Mouse (Mus musculus) liver, embryonic 14.5 days (tissue): ENCODE measurements around the gene Gm44502. TPM values are rescaled to one million over a fixed set of nuclear protein-coding genes. Genes with fewer than 3 reads are reported as not detected.

Experiments used
- ATAC-seq: fragments of 200-750 bp; cut with Nextera tagmentation; 2 replicates; pipeline ENCODE4 v1.8.0; 2017; ENCODE audit warnings: moderate number of reproducible peaks, mild to moderate bottlenecking, moderate library complexity; ENCODE audit not compliant: insufficient read depth
- DNase-seq, 3 experiments: peaks; one replicate each; pipeline ENCODE4 v3.0.0-alpha.2; 2012 to 2013; ENCODE audit warnings: low read depth in 3 of 3, low spot score in 3 of 3
- H3K27ac ChIP-seq: fragments of 300-500 bp; sonication (generic); 2 replicates; pipeline ENCODE4 v1.5.1; 2014; ENCODE audit warnings: moderate library complexity, mild to moderate bottlenecking, control low read depth, inconsistent platforms
- H3K27me3 ChIP-seq: fragments of 300-500 bp; sonication (generic); 2 replicates; pipeline ENCODE4 v1.6.1; 2014; ENCODE audit warnings: mild to moderate bottlenecking, low read length, moderate library complexity; ENCODE audit not compliant: control insufficient read depth, insufficient read depth
- H3K36me3 ChIP-seq: fragments of 300-500 bp; sonication (generic); replicated peaks from 2 replicates; pipeline ENCODE4 v1.6.1; 2014; ENCODE audit warnings: low read depth; ENCODE audit not compliant: control insufficient read depth, insufficient read depth
- H3K4me1 ChIP-seq, 2 experiments: fragments of 200-500 bp in 1 of 2; fragments of 300-500 bp in 1 of 2; sonication (generic) in 1 of 2; replicated peaks; 2 replicates each; pipeline ENCODE4 v1.6.1; 2012 to 2014; ENCODE audit warnings: antibody characterized with exemption in 1 of 2, inconsistent platforms in 1 of 2, low read length in 1 of 2; ENCODE audit not compliant: control insufficient read depth in 2 of 2, insufficient read depth in 2 of 2
- H3K4me2 ChIP-seq: fragments of 300-500 bp; sonication (generic); 2 replicates; pipeline ENCODE4 v1.6.1; 2014; ENCODE audit warnings: low read depth, mild to moderate bottlenecking, control low read depth, moderate library complexity
- H3K4me3 ChIP-seq, 2 experiments: fragments of 200-500 bp in 1 of 2; fragments of 300-500 bp in 1 of 2; sonication (generic) in 1 of 2; 2 replicates each; pipeline ENCODE4 v1.5.1; 2012 to 2014; ENCODE audit warnings: low read depth in 2 of 2, low read length in 2 of 2, mild to moderate bottlenecking in 2 of 2, control low read depth in 1 of 2, inconsistent platforms in 1 of 2, moderate library complexity in 1 of 2; ENCODE audit not compliant: insufficient read depth in 1 of 2
- H3K9ac ChIP-seq: fragments of 300-500 bp; sonication (generic); replicated peaks from 2 replicates; pipeline ENCODE4 v1.6.1; 2014; ENCODE audit warnings: mild to moderate bottlenecking, control low read depth, moderate library complexity
- H3K9me3 ChIP-seq: fragments of 300-500 bp; sonication (generic); 2 replicates; pipeline ENCODE4 v1.6.1; 2016; ENCODE audit warnings: low read length, mixed read lengths; ENCODE audit not compliant: control insufficient read depth
- CTCF ChIP-seq: IDR thresholded peaks from 2 replicates; pipeline ENCODE4 v1.5.1; 2016; ENCODE audit warnings: antibody characterized with exemption, low read depth, control low read depth
- EP300 ChIP-seq: IDR thresholded peaks from 2 replicates; pipeline ENCODE4 v1.6.1; 2016; ENCODE audit warnings: antibody characterized with exemption, low read depth
- WGBS: fragments of 180-500 bp; shearing (Covaris S2); extraction: QIAGEN DNeasy Blood & Tissue Kit; methylation state at CpG from one replicate; pipeline ENCODE4 v1.1.7; 2014; ENCODE audit not compliant: insufficient replicate concordance; 5-methylcytosine and 5-hydroxymethylcytosine counted together
- polyA plus RNA-seq, 2 experiments: library from polyadenylated mRNA; depleted of rRNA in 1 of 2; stranded (reverse) in 1 of 2; unstranded in 1 of 2; fragments of >200 nt; fragmentation: Nextera tagmentation in 1 of 2; extraction: Ambion mirVana in 1 of 2; gene quantifications; 2 replicates each; pipeline versions ENCODE4 v1.2.1 to v1.2.3; 2012 to 2014

Gene Gm44502
- polyA plus RNA-seq (2012; rRNA removed) (0.19 and 0.58 TPM in 2 replicates), polyA plus RNA-seq (2014; fragmentation: Nextera tagmentation; extraction: Ambion mirVana) (0.14 and 0.34 TPM in 2 replicates)

DNA sequence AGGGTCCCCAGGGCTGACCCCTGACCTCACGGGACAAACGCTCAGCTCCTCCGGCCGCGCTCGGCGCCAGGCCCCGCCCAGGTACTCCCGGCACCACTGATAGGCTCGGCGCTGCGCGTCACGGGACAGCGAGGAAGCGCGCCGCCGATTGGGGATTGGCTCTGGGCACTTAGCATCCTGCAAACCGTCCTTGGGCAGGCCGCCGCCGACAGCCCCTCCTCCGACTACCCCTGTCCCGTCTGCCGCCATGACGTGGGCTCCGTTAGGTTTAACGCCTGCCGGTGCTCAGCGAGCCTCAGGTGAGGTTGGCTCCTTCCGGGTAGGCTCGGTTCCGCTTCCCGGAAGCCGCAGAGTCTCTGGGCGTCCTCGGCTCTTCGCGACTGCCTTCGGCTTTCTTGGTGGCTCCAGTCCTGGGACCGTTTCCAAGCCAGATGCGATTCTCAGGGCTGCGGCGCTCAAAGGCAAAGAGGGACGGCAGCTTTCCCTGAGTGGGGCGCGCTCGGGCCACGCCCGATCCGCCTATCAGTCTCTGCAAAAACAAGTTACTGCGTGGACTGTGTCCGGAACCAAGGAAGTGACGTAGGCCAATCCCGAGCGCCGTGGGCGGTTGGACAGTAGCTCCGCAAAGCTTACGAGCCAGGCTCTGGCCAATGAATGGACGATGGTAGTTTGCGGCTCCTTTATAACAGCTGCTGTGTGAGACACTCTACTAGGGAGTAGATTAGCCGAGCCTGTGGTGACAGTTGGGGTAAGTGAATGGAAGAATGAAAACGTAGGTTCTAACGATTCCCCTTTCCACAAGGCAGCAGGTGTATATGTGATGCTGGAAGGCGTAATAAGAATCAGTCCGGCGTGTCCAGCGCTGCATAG is at the start of gene Gm44502, which contains the start of the genes C730034F03Rik and Chkb:
TSS of gene Gm44502 (minus strand) at position 345 of the 870 bp plus-strand sequence.
TSS of gene C730034F03Rik (plus strand) at position 238 of the 870 bp plus-strand sequence.
TSS of gene Chkb (minus strand) at position 557 of the 870 bp plus-strand sequence.
- H3K4me1 ChIP-seq: peaks cover 3 to 15% of the 10 kb centered on the region in 2 experiments; a peak in 3 of 4 replicates
- H3K9me3 ChIP-seq: no peaks in the 10 kb centered on the region
- TF ChIP-seq EP300 (0 out of 2 replicates have a peak, but pooled peaks have one; percentile 33), CTCF (no peak)
- H3K4me2 ChIP-seq: peak within 1 kb of the TSS; percentile 97
- H3K9ac ChIP-seq: peak within 1 kb of the TSS; percentile 96
- no peaks in the 10 kb centered on the region for H3K27me3 ChIP-seq
- H3K27ac ChIP-seq: peak within 1 kb of the TSS; percentile 99
- H3K36me3 ChIP-seq: no peaks in the 10 kb centered on the region; the same call in 1 of the 2 replicates
- under 1% methylated on average over 70 of the region's 70 CpGs for WGBS
- H3K4me3 ChIP-seq: peak within 1 kb of the TSS; percentile 76 to 84
- ATAC-seq (peak; percentile 91), DNase-seq (peak; percentile 90 to 92 (median 91))

DNA sequence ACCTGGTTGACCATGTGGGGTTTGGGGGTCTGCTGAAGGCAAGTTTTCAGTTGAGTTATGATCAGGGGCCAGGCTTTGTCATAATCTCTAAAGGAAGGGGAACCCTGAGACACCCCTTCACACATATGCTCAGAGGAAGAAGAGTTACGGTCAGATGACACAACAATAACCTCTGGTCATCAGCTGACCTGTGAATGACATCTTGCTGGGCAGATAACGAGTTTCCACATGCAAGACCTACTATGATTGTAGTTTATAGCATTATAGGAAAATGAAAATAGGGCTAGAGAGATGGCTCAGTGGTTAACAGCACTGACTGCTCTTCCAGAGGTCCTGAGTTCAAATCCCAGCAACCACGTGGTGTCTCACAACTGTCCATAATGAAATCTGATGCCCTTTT is 49.1 kb upstream of the Gm44502 start:
- no peaks in the 10 kb centered on the region for H3K27me3 ChIP-seq
- H3K4me3 ChIP-seq: no peak overlapping the region
- 61% methylated on average over 3 of the region's 3 CpGs for WGBS
- ATAC-seq (no peak), DNase-seq (no peak)
- peaks cover 6 to 15% of the 10 kb centered on the region in 2 experiments for H3K4me1 ChIP-seq
- TF ChIP-seq EP300: no peak
- no peak for TF ChIP-seq CTCF
- H3K4me2 ChIP-seq: no peak overlapping the region
- no peak overlapping the region for H3K9ac ChIP-seq
- no peaks in the 10 kb centered on the region for H3K36me3 ChIP-seq
- H3K27ac ChIP-seq: no peak overlapping the region
- H3K9me3 ChIP-seq: no peaks in the 10 kb centered on the region

- H3K4me1 ChIP-seq: peaks cover 6 to 15% of the 10 kb centered on the region in 2 experiments
- H3K36me3 ChIP-seq: no peaks in the 10 kb centered on the region
- H3K27ac ChIP-seq: no peak overlapping the region
- TF ChIP-seq EP300: no peak
- no peak for TF ChIP-seq CTCF
- no peaks in the 10 kb centered on the region for H3K27me3 ChIP-seq
- no peak for DNase-seq
- ATAC-seq: no peak
- H3K4me3 ChIP-seq: no peak overlapping the region
- no peaks in the 10 kb centered on the region for H3K9me3 ChIP-seq
- H3K4me2 ChIP-seq: no peak overlapping the region
- no peak overlapping the region for H3K9ac ChIP-seq
- 55% methylated on average over 8 of the region's 8 CpGs for WGBS
These were observed 48.3 kb upstream of the Gm44502 start for GRCm38 (mm10) chr15:89477806-89478205.

- Histone ChIP-seq H3K4me3 (peak within 1 kb of the TSS; percentile 62 to 73), H3K27me3 (no peaks in the 10 kb centered on the region), H3K36me3 (no peaks in the 10 kb centered on the region), H3K4me2 (peak within 1 kb of the TSS; percentile 91), H3K27ac (peak within 1 kb of the TSS; percentile 37), H3K9ac (peak within 1 kb of the TSS; percentile 48), H3K9me3 (no peaks in the 10 kb centered on the region), H3K4me1 (peaks cover 6 to 15% of the 10 kb centered on the region in 2 experiments)
- 23% methylated on average over 9 of the region's 9 CpGs for WGBS
- no peak for ATAC-seq
- TF ChIP-seq EP300: no peak
- TF ChIP-seq CTCF: no peak
- DNase-seq: no peak
These were observed 47.6 kb upstream of the Gm44502 start, which contains the start of gene Arsa for GRCm38 (mm10) chr15:89477091-89477491. Arsa (minus strand) TSS chr15:89477425.

- TF ChIP-seq CTCF (no peak), EP300 (no peak)
- Histone ChIP-seq H3K27me3 (no peaks in the 10 kb centered on the region), H3K4me3 (peak overlapping the region; percentile 62 to 73), H3K9ac (peak overlapping the region; percentile 48), H3K36me3 (no peaks in the 10 kb centered on the region), H3K27ac (peak overlapping the region; percentile 37), H3K9me3 (no peaks in the 10 kb centered on the region), H3K4me1 (peaks cover 6 to 15% of the 10 kb centered on the region in 2 experiments), H3K4me2 (peak overlapping the region; percentile 91)
- ATAC-seq (no peak), DNase-seq (no peak)
- WGBS: 7% methylated on average over 5 of the region's 5 CpGs
These were observed 46.9 kb upstream of the Gm44502 start for GRCm38 (mm10) chr15:89476475-89476815.
